Mouse (Mus musculus) stomach, embryonic 15.5 days (tissue): ENCODE results near the gene Acsm1. TPM values are rescaled to one million over a fixed set of nuclear protein-coding genes. Genes with fewer than 3 reads are reported as not detected.
"Not testable (repeated sequence)": the region's sequence is repeated elsewhere in the genome, so short reads cannot be mapped to it uniquely, and the experiment has no call there.

ENCODE experiments used
- ATAC-seq: fragments of 200-750 bp; cut with Nextera tagmentation; 2 replicates; pipeline ENCODE4 v1.8.0; 2017; ENCODE audit warnings: low read depth, moderate number of reproducible peaks, moderate TSS enrichment; ENCODE audit not compliant: insufficient read depth, low FRiP score
- H3K27ac ChIP-seq: fragments of 300-500 bp; sonication (generic); 2 replicates; pipeline ENCODE4 v1.5.1; 2015; ENCODE audit warnings: mild to moderate bottlenecking, inconsistent platforms
- H3K27me3 ChIP-seq: fragments of 300-500 bp; sonication (generic); replicated peaks from 2 replicates; pipeline ENCODE4 v1.6.1; 2015; ENCODE audit warnings: inconsistent platforms
- H3K36me3 ChIP-seq: fragments of 300-500 bp; sonication (generic); 2 replicates; pipeline ENCODE4 v1.6.1; 2015; ENCODE audit warnings: inconsistent platforms
- H3K4me1 ChIP-seq: fragments of 300-500 bp; sonication (generic); 2 replicates; pipeline ENCODE4 v1.6.1; 2015; ENCODE audit warnings: inconsistent platforms
- H3K4me2 ChIP-seq: fragments of 300-500 bp; sonication (generic); 2 replicates; pipeline ENCODE4 v1.6.1; 2015; ENCODE audit warnings: mild to moderate bottlenecking, inconsistent platforms
- H3K4me3 ChIP-seq: fragments of 300-500 bp; sonication (generic); replicated peaks from 2 replicates; pipeline ENCODE4 v1.5.1; 2015; ENCODE audit warnings: inconsistent platforms
- H3K9ac ChIP-seq: fragments of 300-500 bp; sonication (generic); 2 replicates; pipeline ENCODE4 v1.6.1; 2015; ENCODE audit warnings: inconsistent platforms
- H3K9me3 ChIP-seq: fragments of 300-500 bp; sonication (generic); 2 replicates; pipeline ENCODE4 v1.6.1; 2016; ENCODE audit warnings: inconsistent platforms
- WGBS: fragments of 180-500 bp; shearing (Covaris S2); methylation state at CpG from one replicate; pipeline ENCODE4 v1.1.7; 2015; 5-methylcytosine and 5-hydroxymethylcytosine counted together
- polyA plus RNA-seq: library from polyadenylated mRNA; unstranded; fragments of >200 nt; fragmentation: Nextera tagmentation; extraction: Ambion mirVana; gene quantifications from 2 replicates; pipeline ENCODE4 v1.2.1, GENCODE M21; 2015

The Acsm1 gene
- polyA plus RNA-seq: 0.42 TPM in 1 of 2 replicates, not detected in the other

GRCm38 (mm10) chr7:119606664-119607076, at the start of gene Acsm1:
Gene Acsm1 (plus strand): TSS chr7:119607026.
- H3K9ac ChIP-seq: no peak within 1 kb of the TSS
- no peaks in the 10 kb centered on the region for H3K36me3 ChIP-seq
- no peaks in the 10 kb centered on the region for H3K9me3 ChIP-seq
- H3K27ac ChIP-seq: no peak within 1 kb of the TSS
- no peaks in the 10 kb centered on the region for H3K4me1 ChIP-seq
- no peak within 1 kb of the TSS for H3K4me3 ChIP-seq
- 79% methylated on average over 5 of the region's 5 CpGs for WGBS
- H3K27me3 ChIP-seq: no peaks in the 10 kb centered on the region
- no peak within 1 kb of the TSS for H3K4me2 ChIP-seq
- no peak for ATAC-seq

- Histone ChIP-seq H3K4me1 (no peaks in the 10 kb centered on the region), H3K27me3 (no peaks in the 10 kb centered on the region), H3K4me3 (no peak overlapping the region), H3K27ac (no peak overlapping the region), H3K36me3 (no peaks in the 10 kb centered on the region), H3K4me2 (no peak overlapping the region), H3K9me3 (no peaks in the 10 kb centered on the region), H3K9ac (no peak overlapping the region)
- ATAC-seq: no peak
- 75% methylated on average over 3 of the region's 3 CpGs for WGBS
Observed at GRCm38 (mm10) chr7:119559789-119560451, 46.9 kb upstream of the Acsm1 start.

GRCm38 (mm10) chr7:119560452-119560835, 46.4 kb upstream of the Acsm1 start:
- Histone ChIP-seq H3K9me3 (no peaks in the 10 kb centered on the region), H3K27ac (no peak overlapping the region), H3K27me3 (no peaks in the 10 kb centered on the region), H3K4me3 (no peak overlapping the region), H3K4me1 (no peaks in the 10 kb centered on the region), H3K9ac (no peak overlapping the region), H3K36me3 (no peaks in the 10 kb centered on the region), H3K4me2 (no peak overlapping the region)
- 72% methylated on average over 3 of the region's 3 CpGs for WGBS
- no peak for ATAC-seq

- H3K9me3 ChIP-seq: no peaks in the 10 kb centered on the region
- H3K27ac ChIP-seq: no peak overlapping the region
- no peak overlapping the region for H3K4me3 ChIP-seq
- H3K36me3 ChIP-seq: no peaks in the 10 kb centered on the region
- ATAC-seq: no peak
- H3K27me3 ChIP-seq: no peaks in the 10 kb centered on the region
- no peak overlapping the region for H3K4me2 ChIP-seq
- no peak overlapping the region for H3K9ac ChIP-seq
- 54% methylated on average over 4 of the region's 4 CpGs for WGBS
- no peaks in the 10 kb centered on the region for H3K4me1 ChIP-seq
Observed at GRCm38 (mm10) chr7:119561441-119561840, 45.4 kb upstream of the Acsm1 start.

- not testable (repeated sequence) for H3K27ac ChIP-seq, H3K4me2 ChIP-seq, ATAC-seq, H3K9me3 ChIP-seq, H3K36me3 ChIP-seq, H3K9ac ChIP-seq, H3K4me1 ChIP-seq, H3K4me3 ChIP-seq, H3K27me3 ChIP-seq
- WGBS: 79% methylated on average over 2 of the region's 2 CpGs
Observed at GRCm38 (mm10) chr7:119562476-119562875, 44.4 kb upstream of the Acsm1 start.

GRCm38 (mm10) chr7:119594530-119595107, 12.2 kb upstream of the Acsm1 start:
- Histone ChIP-seq H3K27ac (no peak overlapping the region), H3K9ac (no peak overlapping the region), H3K27me3 (no peaks in the 10 kb centered on the region), H3K9me3 (no peaks in the 10 kb centered on the region), H3K36me3 (no peaks in the 10 kb centered on the region), H3K4me3 (no peak overlapping the region), H3K4me2 (no peak overlapping the region), H3K4me1 (no peaks in the 10 kb centered on the region)
- ATAC-seq: no peak
- WGBS: 49% methylated on average over 3 of the region's 3 CpGs

- Histone ChIP-seq H3K9me3 (no peaks in the 10 kb centered on the region), H3K27ac (no peak overlapping the region), H3K4me2 (no peak overlapping the region), H3K9ac (no peak overlapping the region), H3K36me3 (no peaks in the 10 kb centered on the region), H3K4me3 (no peak overlapping the region), H3K4me1 (no peaks in the 10 kb centered on the region), H3K27me3 (no peaks in the 10 kb centered on the region)
- WGBS: 39% methylated on average over 1 of the region's 1 CpGs
- no peak for ATAC-seq
Observed at GRCm38 (mm10) chr7:119595306-119595705, 11.5 kb upstream of the Acsm1 start.

GRCm38 (mm10) chr7:119596536-119596935, 10.3 kb upstream of the Acsm1 start:
- Histone ChIP-seq H3K4me3 (no peak overlapping the region), H3K36me3 (no peaks in the 10 kb centered on the region), H3K27me3 (no peaks in the 10 kb centered on the region), H3K4me1 (no peaks in the 10 kb centered on the region), H3K27ac (no peak overlapping the region), H3K4me2 (no peak overlapping the region), H3K9ac (no peak overlapping the region), H3K9me3 (no peaks in the 10 kb centered on the region)
- WGBS: 44% methylated on average over 2 of the region's 2 CpGs
- no peak for ATAC-seq

GRCm38 (mm10) chr7:119601195-119601953, 5.5 kb upstream of the Acsm1 start:
- 76% methylated on average over 2 of the region's 2 CpGs for WGBS

GRCm38 (mm10) chr7:119601954-119602317, 4.9 kb upstream of the Acsm1 start:
- Histone ChIP-seq H3K4me3 (no peak overlapping the region), H3K27me3 (no peaks in the 10 kb centered on the region), H3K9me3 (no peaks in the 10 kb centered on the region), H3K4me1 (no peaks in the 10 kb centered on the region), H3K36me3 (no peaks in the 10 kb centered on the region), H3K4me2 (no peak overlapping the region), H3K9ac (no peak overlapping the region), H3K27ac (no peak overlapping the region)
- no peak for ATAC-seq
- 76% methylated on average over 1 of the region's 1 CpGs for WGBS

More at GRCm38 (mm10) chr7:119601195-119601953, 5.5 kb upstream of the Acsm1 start:
- Histone ChIP-seq H3K4me3 (no peak overlapping the region), H3K9me3 (no peaks in the 10 kb centered on the region), H3K27me3 (no peaks in the 10 kb centered on the region), H3K4me1 (no peaks in the 10 kb centered on the region), H3K36me3 (no peaks in the 10 kb centered on the region), H3K27ac (no peak overlapping the region), H3K4me2 (no peak overlapping the region), H3K9ac (no peak overlapping the region)
- no peak for ATAC-seq

GRCm38 (mm10) chr7:119604903-119605483, 1.8 kb upstream of the Acsm1 start:
- H3K9ac ChIP-seq: no peak overlapping the region
- no peak overlapping the region for H3K4me3 ChIP-seq
- ATAC-seq: no peak
- H3K36me3 ChIP-seq: no peaks in the 10 kb centered on the region
- H3K27me3 ChIP-seq: no peaks in the 10 kb centered on the region
- H3K4me1 ChIP-seq: no peaks in the 10 kb centered on the region
- no peak overlapping the region for H3K27ac ChIP-seq
- WGBS: 70% methylated on average over 2 of the region's 2 CpGs
- H3K9me3 ChIP-seq: no peaks in the 10 kb centered on the region
- H3K4me2 ChIP-seq: no peak overlapping the region
